Mouse (Mus musculus) C2C12 (cell line): ENCODE data around the gene Olfr643. TPM values are rescaled to one million over a fixed set of nuclear protein-coding genes. Genes with fewer than 3 reads are reported as not detected.

Experiments
- H3K27me3 ChIP-seq: one replicate; pipeline ENCODE4 v1.6.1; 2011; ENCODE audit not compliant: control insufficient read depth, insufficient read depth, insufficient read length
- H3K36me3 ChIP-seq: one replicate; pipeline ENCODE4 v1.6.1; 2011; ENCODE audit not compliant: control insufficient read depth, insufficient read depth
- H3K4me3 ChIP-seq: one replicate; pipeline ENCODE4 v1.5.1; 2011; ENCODE audit warnings: mild to moderate bottlenecking, control low read depth; ENCODE audit not compliant: poor library complexity, insufficient read depth, severe bottlenecking
- H3K79me2 ChIP-seq: one replicate; pipeline ENCODE4 v1.6.1; 2011; ENCODE audit not compliant: control insufficient read depth, insufficient read depth
- H3K79me3 ChIP-seq: one replicate; pipeline ENCODE4 v1.6.1; 2011; ENCODE audit warnings: low read depth, control low read depth
- H3ac ChIP-seq: one replicate; pipeline ENCODE3; 2011; ENCODE audit warnings: low read depth; ENCODE audit not compliant: control insufficient read depth, insufficient read length
- CEBPB ChIP-seq: IDR thresholded peaks from one replicate; pipeline ENCODE4 v1.6.1; 2011; ENCODE audit warnings: low read depth, mild to moderate bottlenecking, control low read depth, moderate library complexity
- CTCF ChIP-seq: IDR thresholded peaks from one replicate; pipeline ENCODE4 v1.5.1; 2011; ENCODE audit not compliant: control insufficient read depth, insufficient read depth, insufficient read length
- FOSL1 ChIP-seq: IDR thresholded peaks from one replicate; pipeline ENCODE4 v1.8.0; 2011; ENCODE audit warnings: mild to moderate bottlenecking, low read length; ENCODE audit not compliant: poor library complexity, insufficient read depth, severe bottlenecking
- MAX ChIP-seq: IDR thresholded peaks from one replicate; pipeline ENCODE4 v1.6.1; 2011; ENCODE audit warnings: mild to moderate bottlenecking, control low read depth
- MYOD1 ChIP-seq: IDR thresholded peaks from one replicate; pipeline ENCODE4 v1.6.1; 2011; ENCODE audit warnings: low read depth; ENCODE audit not compliant: control insufficient read depth, insufficient read length
- MYOG ChIP-seq: IDR thresholded peaks from one replicate; pipeline ENCODE4 v1.6.1; 2011; ENCODE audit not compliant: control insufficient read depth, insufficient read length; ENCODE audit errors: extremely low read depth
- USF1 ChIP-seq: IDR thresholded peaks from one replicate; pipeline ENCODE4 v1.6.1; 2011; ENCODE audit warnings: low read depth, mild to moderate bottlenecking, control low read depth, moderate library complexity
- long read RNA-seq, 2 experiments: library from polyadenylated mRNA; unstranded; transcript quantifications; one replicate each; pipeline ENCODE4 v2.0.0; 2019 to 2020
- polyA plus RNA-seq: library from polyadenylated mRNA; unstranded; fragments of >200 nt; fragmentation: generic; extraction: Trizol; gene quantifications from one replicate; pipeline ENCODE4 v1.2.1, GENCODE M21; 2012; ENCODE audit warnings: missing spikeins

Olfr643 gene
- polyA plus RNA-seq, result not detected
- long read RNA-seq, experiment 1, result 0 reads
- long read RNA-seq, experiment 2, result 0 reads

- no peak for TF ChIP-seq MAX
- no peak for TF ChIP-seq CTCF
- TF ChIP-seq MYOG, result no peak
- no peak for TF ChIP-seq CEBPB
- no peak for TF ChIP-seq USF1
- TF ChIP-seq FOSL1, result no peak
- no peak for TF ChIP-seq MYOD1
- H3K27me3 ChIP-seq, result no peaks in the 10 kb centered on the region
- H3K79me3 ChIP-seq, result no peaks in the 10 kb centered on the region
- H3K36me3 ChIP-seq, result no peaks in the 10 kb centered on the region
- no peak within 1 kb of the TSS for H3ac ChIP-seq
- no peaks in the 10 kb centered on the region for H3K79me2 ChIP-seq
- no peak within 1 kb of the TSS for H3K4me3 ChIP-seq
These were observed at the start of gene Olfr643 for GRCm38 (mm10) chr7:104137305-104137704. TSS of gene Olfr643 (minus strand) at chr7:104137405.

- no peaks in the 10 kb centered on the region for H3K79me3 ChIP-seq
- H3K27me3 ChIP-seq, result no peaks in the 10 kb centered on the region
- no peaks in the 10 kb centered on the region for H3K79me2 ChIP-seq
- no peak within 1 kb of the TSS for H3ac ChIP-seq
- H3K4me3 ChIP-seq, result no peak within 1 kb of the TSS
- H3K36me3 ChIP-seq, result no peaks in the 10 kb centered on the region
- TF ChIP-seq MYOD1, result no peak
- TF ChIP-seq MAX, result no peak
- TF ChIP-seq FOSL1, result no peak
- TF ChIP-seq CEBPB, result no peak
- TF ChIP-seq MYOG, result no peak
- TF ChIP-seq CTCF, result no peak
- TF ChIP-seq USF1, result no peak
These were observed 46.1 kb upstream of the Olfr643 start, which contains the start of gene Olfr648 for GRCm38 (mm10) chr7:104183292-104183691. TSS of gene Olfr648 (minus strand) at chr7:104183392.

- H3ac ChIP-seq, result no peak overlapping the region
- H3K27me3 ChIP-seq, result no peaks in the 10 kb centered on the region
- no peak overlapping the region for H3K4me3 ChIP-seq
- TF ChIP-seq MAX (no peak), FOSL1 (no peak), MYOG (no peak), CEBPB (no peak), MYOD1 (no peak), USF1 (no peak), CTCF (no peak)
- no peaks in the 10 kb centered on the region for H3K79me2 ChIP-seq
- H3K36me3 ChIP-seq, result no peaks in the 10 kb centered on the region
- H3K79me3 ChIP-seq, result no peaks in the 10 kb centered on the region
These were observed 41.9 kb upstream of the Olfr643 start for GRCm38 (mm10) chr7:104179074-104179473.

GRCm38 (mm10) chr7:104178422-104179054 is 41.3 kb upstream of the Olfr643 start:
- Histone ChIP-seq H3ac (no peak overlapping the region), H3K79me3 (no peaks in the 10 kb centered on the region), H3K36me3 (no peaks in the 10 kb centered on the region), H3K27me3 (no peaks in the 10 kb centered on the region), H3K79me2 (no peaks in the 10 kb centered on the region), H3K4me3 (no peak overlapping the region)
- no peak for TF ChIP-seq FOSL1
- TF ChIP-seq MYOD1, result no peak
- no peak for TF ChIP-seq MAX
- no peak for TF ChIP-seq CEBPB
- TF ChIP-seq CTCF, result no peak
- no peak for TF ChIP-seq MYOG
- no peak for TF ChIP-seq USF1

- Histone ChIP-seq H3K4me3 (no peak overlapping the region), H3K79me3 (no peaks in the 10 kb centered on the region), H3ac (no peak overlapping the region), H3K36me3 (no peaks in the 10 kb centered on the region), H3K27me3 (no peaks in the 10 kb centered on the region), H3K79me2 (no peaks in the 10 kb centered on the region)
- no peak for TF ChIP-seq MAX
- no peak for TF ChIP-seq USF1
- TF ChIP-seq MYOD1, result no peak
- TF ChIP-seq CEBPB, result no peak
- TF ChIP-seq MYOG, result no peak
- TF ChIP-seq FOSL1, result no peak
These were observed 37.9 kb upstream of the Olfr643 start for GRCm38 (mm10) chr7:104175085-104175484.
